Mouse (Mus musculus) ES-E14 (cell line): ENCODE measurements around the gene Syngr2. TPM values are rescaled to one million over a fixed set of nuclear protein-coding genes. Genes with fewer than 3 reads are reported as not detected.

Source experiments
- DNase-seq: peaks from one replicate; pipeline ENCODE4 v3.0.0-alpha.2; 2013; ENCODE audit warnings: low read depth, low spot score
- H3K27ac ChIP-seq: 2 replicates; pipeline ENCODE4 v1.5.1; 2012; ENCODE audit warnings: low read depth, mild to moderate bottlenecking, low read length, moderate library complexity, mixed read lengths; ENCODE audit not compliant: poor library complexity, insufficient read depth, severe bottlenecking
- H3K36me3 ChIP-seq: 2 replicates; pipeline ENCODE4 v1.6.1; 2012; ENCODE audit warnings: mild to moderate bottlenecking, low read length, moderate library complexity, mixed read lengths; ENCODE audit not compliant: control insufficient read depth, poor library complexity, insufficient read depth, severe bottlenecking
- H3K4me1 ChIP-seq, 2 experiments: fragments of 150-350 bp in 1 of 2; sonication (generic) in 1 of 2; 2 replicates each; pipeline ENCODE4 v1.6.1; 2012; ENCODE audit warnings: low read length in 2 of 2, mild to moderate bottlenecking in 1 of 2, mixed read lengths in 1 of 2; ENCODE audit not compliant: control insufficient read depth in 2 of 2, insufficient read depth in 2 of 2, poor library complexity in 1 of 2
- H3K4me3 ChIP-seq, 2 experiments: fragments of 150-350 bp in 1 of 2; sonication (generic) in 1 of 2; 2 replicates each; pipeline ENCODE4 v1.5.1; 2012; ENCODE audit warnings: low read length in 2 of 2, low read depth in 1 of 2, mild to moderate bottlenecking in 1 of 2, mixed read lengths in 1 of 2; ENCODE audit not compliant: insufficient read depth in 1 of 2, poor library complexity in 1 of 2, severe bottlenecking in 1 of 2
- H3K9ac ChIP-seq: 2 replicates; pipeline ENCODE4 v1.6.1; 2012; ENCODE audit warnings: low read depth, mild to moderate bottlenecking, low read length, mixed read lengths; ENCODE audit not compliant: poor library complexity, insufficient read depth, severe bottlenecking
- H3K9me3 ChIP-seq: fragments of 150-350 bp; sonication (generic); 2 replicates; pipeline ENCODE4 v1.6.1; 2012; ENCODE audit warnings: low read depth, mild to moderate bottlenecking, low read length; ENCODE audit not compliant: control insufficient read depth, insufficient read depth
- CHD2 ChIP-seq: IDR thresholded peaks from 2 replicates; pipeline ENCODE4 v1.6.1; 2014; ENCODE audit warnings: mild to moderate bottlenecking, low read depth, low read length, inconsistent platforms
- HCFC1 ChIP-seq: IDR thresholded peaks from 2 replicates; pipeline ENCODE4 v1.6.1; 2012; ENCODE audit warnings: low read length, inconsistent platforms, borderline replicate concordance; ENCODE audit not compliant: insufficient read depth
- MAFK ChIP-seq: IDR thresholded peaks from 2 replicates; pipeline ENCODE4 v1.6.1; 2014; ENCODE audit warnings: mild to moderate bottlenecking, low read depth, low read length, inconsistent platforms; ENCODE audit not compliant: insufficient read depth
- ZC3H11A ChIP-seq: IDR thresholded peaks from 2 replicates; pipeline ENCODE4 v1.6.1; 2012; ENCODE audit warnings: low read depth, mild to moderate bottlenecking, inconsistent platforms, low read length, borderline replicate concordance
- ZNF384 ChIP-seq: IDR thresholded peaks from 2 replicates; pipeline ENCODE4 v1.6.1; 2012; ENCODE audit warnings: low read depth, low read length, inconsistent platforms
- in situ Hi-C, 2 experiments: fragments of 600-800 bp; cut with MboI; formaldehyde crosslinking; loops; one replicate each; pipeline ENCODE4 v1.15.1; 2025; ENCODE audit warnings: low sequenced_read_pairs in 2 of 2, inconsistent platforms in 1 of 2; ENCODE audit not compliant: unreplicated experiment in 2 of 2
- total RNA-seq: library from RNA; depleted of rRNA; stranded (reverse); fragments of 300-350 nt; gene quantifications from 2 replicates; pipeline ENCODE4 v1.2.3, GENCODE M21; 2012

The Syngr2 gene
- total RNA-seq, 1 experiment, result 69.6 TPM

DNA sequence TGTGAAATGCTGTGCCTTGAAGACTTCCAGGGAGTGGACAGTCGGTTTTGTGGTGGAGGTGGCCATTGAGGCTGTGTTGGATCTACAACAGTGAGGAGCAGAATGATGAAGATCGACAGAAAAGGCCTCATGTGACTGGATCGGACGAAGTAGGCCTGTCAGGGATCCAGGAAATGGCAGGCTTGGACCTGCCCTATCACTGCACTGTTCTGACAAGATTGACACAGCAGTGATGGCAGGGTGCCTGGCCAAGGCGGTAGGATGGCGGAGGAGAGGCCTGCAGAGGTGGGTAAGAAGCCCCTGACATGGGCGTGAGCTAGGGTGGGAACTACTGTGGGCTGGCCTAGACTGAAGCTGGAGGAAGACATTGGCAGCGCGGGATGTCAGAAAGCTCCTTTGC, 45.1 kb upstream of the Syngr2 start:
- Histone ChIP-seq H3K9ac (no peak overlapping the region), H3K27ac (no peak overlapping the region), H3K4me1 (peaks cover 5 to 27% of the 10 kb centered on the region in 2 experiments; a peak in 3 of 4 replicates), H3K9me3 (no peaks in the 10 kb centered on the region), H3K36me3 (peaks cover 26% of the 10 kb centered on the region; the same call in 1 of the 2 replicates), H3K4me3 (no peak overlapping the region)
- no peak for DNase-seq
- no peak for TF ChIP-seq HCFC1
- no peak for TF ChIP-seq MAFK
- TF ChIP-seq ZC3H11A, result no peak
- TF ChIP-seq CHD2, result no peak
- no peak for TF ChIP-seq ZNF384
- in situ Hi-C loops, result no loop called here

DNA sequence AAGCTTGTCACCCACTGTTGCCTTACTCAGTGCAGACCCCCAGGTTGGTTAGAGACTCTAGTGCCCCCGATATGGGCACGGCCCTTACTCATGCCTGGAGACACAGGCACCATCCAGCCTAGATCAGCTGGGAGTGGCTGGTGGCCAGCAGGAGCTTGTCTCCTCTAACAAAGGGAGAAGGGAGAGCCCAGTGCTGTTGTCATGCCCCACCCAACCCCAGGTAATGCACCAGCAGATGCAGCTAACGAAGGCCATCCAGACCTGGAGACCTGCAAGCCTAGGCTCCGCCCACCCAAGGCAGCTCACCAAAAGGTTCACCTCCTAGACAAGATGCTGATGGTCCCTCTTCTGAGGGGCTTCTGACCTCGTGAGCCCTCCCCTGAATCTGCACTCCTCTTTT, 44.1 kb upstream of the Syngr2 start:
- in situ Hi-C loops, result no loop called here
- TF ChIP-seq ZNF384 (no peak), CHD2 (no peak), MAFK (no peak), HCFC1 (no peak), ZC3H11A (no peak)
- no peak for DNase-seq
- Histone ChIP-seq H3K4me1 (peaks cover 5 to 22% of the 10 kb centered on the region in 2 experiments; a peak in 3 of 4 replicates), H3K9ac (no peak overlapping the region), H3K36me3 (peaks cover 21% of the 10 kb centered on the region; the same call in 1 of the 2 replicates), H3K4me3 (no peak overlapping the region), H3K9me3 (no peaks in the 10 kb centered on the region), H3K27ac (no peak overlapping the region)

DNA sequence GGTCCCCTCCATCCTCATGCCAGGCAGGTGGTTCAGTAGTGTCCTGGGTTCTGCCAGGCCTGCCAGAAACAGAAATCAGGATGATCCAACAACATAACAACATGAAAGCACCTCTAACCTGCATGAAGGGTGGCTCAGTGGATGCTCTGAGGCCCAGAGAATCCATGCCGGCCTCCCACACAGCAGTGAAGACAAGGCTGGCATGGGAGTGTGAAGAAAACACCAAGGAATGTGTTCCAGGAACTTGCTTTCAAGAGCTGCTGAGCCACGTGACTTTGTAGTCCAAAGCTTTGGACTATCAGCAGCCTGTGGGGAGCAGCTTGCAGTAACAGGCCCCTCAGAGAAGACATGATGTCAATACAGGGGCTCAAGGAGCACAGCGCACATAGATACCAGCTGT, 43.2 kb upstream of the Syngr2 start:
- in situ Hi-C loops, result no loop called here
- Histone ChIP-seq H3K27ac (no peak overlapping the region), H3K4me1 (peaks cover 5 to 22% of the 10 kb centered on the region in 2 experiments; a peak in 3 of 4 replicates), H3K9me3 (no peaks in the 10 kb centered on the region), H3K9ac (no peak overlapping the region), H3K4me3 (no peak overlapping the region), H3K36me3 (peaks cover 21% of the 10 kb centered on the region; the same call in 1 of the 2 replicates)
- TF ChIP-seq ZC3H11A (no peak), HCFC1 (no peak), CHD2 (no peak), MAFK (no peak), ZNF384 (no peak)
- DNase-seq, result no peak

DNA sequence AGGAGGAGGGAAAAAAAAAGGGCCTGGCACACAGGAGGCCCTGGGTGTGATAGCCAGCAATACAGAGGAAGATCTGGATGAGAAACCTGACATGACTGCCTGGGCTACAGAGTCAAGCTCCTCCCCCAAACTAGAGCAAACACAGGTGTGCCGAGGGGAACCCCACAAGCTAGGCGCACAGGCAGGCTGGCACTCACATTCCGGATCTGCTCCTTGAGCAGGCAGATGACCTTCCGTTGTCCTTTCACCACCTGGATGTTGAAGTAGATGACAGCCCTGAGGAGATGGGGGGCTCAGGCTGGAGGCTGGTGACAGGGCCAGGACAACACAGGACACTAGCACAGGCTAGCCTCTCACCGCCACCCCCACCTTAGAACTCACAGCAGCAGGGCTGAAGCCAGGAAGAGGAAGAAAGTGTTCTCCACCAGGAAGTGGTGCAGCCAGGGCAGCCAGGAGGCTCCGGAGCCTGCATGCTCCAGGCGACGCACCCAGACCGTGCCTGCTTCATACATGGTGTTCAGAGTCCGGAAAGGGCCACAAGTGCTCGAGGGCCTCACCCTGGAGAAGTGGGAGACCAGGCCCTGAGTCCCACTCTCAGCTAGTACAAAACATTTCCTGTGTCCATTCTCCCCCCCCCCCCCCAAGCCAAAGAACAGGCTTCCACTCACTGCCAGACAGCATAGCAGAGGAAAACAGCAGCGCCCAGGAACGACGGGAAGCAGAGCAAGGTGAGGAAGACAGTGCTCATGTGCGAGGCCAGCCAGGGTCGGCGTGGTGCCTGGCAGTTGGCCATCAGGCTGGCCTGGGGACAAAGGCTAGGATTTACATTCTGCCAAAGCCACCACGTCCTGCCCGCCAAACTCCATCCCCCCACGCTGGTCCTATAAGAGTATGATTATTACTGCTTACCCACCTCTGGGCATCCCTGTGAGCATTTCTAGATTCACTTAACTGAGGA, 40.5 kb upstream of the Syngr2 start:
- Histone ChIP-seq H3K9me3 (no peaks in the 10 kb centered on the region), H3K4me1 (peaks cover 2 to 20% of the 10 kb centered on the region in 2 experiments; a peak in 3 of 4 replicates), H3K9ac (no peak overlapping the region), H3K36me3 (peaks cover 27% of the 10 kb centered on the region; the same call in 1 of the 2 replicates), H3K4me3 (no peak overlapping the region), H3K27ac (no peak overlapping the region)
- DNase-seq, result no peak
- TF ChIP-seq CHD2 (no peak), ZC3H11A (no peak)
- in situ Hi-C loops, result no loop called here
